Mouse (Mus musculus): Measurements from ENCODE around the gene Slc38a2.

Gene Slc38a2

GRCm38 (mm10) chr15:96660590-96661141, 38.9 kb downstream of the Slc38a2 start:
- no peak for DNase-seq

GRCm38 (mm10) chr15:96658275-96658602, 41.3 kb downstream of the Slc38a2 start:
- DNase-seq, result no peak

DNA sequence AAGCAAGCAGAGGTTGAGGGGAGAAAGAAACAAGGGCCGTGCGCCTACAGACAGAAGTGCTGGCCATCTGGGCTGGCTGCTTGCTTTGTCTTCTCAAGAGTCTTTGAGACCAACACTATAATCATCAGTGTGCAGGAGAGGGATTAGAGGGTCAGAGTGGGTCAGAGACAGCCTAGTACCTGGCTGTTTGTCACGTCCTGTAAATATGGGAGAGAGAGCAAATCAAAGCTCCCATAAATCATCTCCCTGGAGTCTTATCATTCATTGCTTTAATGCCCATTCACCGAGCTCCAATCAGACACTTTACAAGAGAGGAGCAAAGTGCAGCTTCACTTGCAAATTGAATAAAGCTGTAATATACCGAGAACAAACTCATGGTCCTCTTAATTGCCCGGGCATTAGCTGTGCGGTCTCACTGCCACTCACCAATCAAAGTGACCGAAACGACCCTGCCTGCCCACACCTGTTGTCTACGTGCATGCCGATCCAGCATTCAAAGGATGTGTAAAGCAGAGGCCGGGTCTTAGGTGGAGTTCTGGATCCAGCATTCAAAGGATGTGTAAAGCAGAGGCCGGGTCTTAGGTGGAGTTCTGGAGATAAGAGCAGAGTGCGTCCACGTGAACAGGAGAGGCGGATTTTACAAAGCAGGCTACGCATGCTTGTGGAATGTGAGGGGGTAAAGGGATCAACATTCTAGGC, 41.8 kb downstream of the Slc38a2 start:
- DNase-seq, result no peak

GRCm38 (mm10) chr15:96655514-96655913, 44.0 kb downstream of the Slc38a2 start:
- peak; percentile 34 for DNase-seq

DNA sequence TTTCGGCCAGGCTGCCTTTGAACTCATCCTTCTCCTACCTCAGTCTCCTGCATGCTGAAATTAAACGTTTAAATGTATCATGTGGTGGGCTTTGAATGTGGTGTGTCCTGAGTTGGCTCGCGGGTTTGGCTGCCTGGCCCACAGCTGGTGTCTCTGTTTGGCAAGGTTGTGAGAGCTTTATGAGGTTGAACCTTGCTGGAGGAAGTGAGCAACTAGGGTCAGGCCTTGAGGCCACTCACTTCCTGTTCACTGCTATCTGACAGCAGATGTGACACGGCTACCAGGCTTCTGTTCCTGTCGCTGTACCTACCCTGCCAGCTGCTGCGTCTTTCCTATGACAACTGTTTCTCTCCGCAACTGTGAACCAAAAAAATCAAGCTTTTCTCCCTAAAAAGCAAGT, 44.8 kb downstream of the Slc38a2 start:
- DNase-seq, result peak; percentile 65

DNA sequence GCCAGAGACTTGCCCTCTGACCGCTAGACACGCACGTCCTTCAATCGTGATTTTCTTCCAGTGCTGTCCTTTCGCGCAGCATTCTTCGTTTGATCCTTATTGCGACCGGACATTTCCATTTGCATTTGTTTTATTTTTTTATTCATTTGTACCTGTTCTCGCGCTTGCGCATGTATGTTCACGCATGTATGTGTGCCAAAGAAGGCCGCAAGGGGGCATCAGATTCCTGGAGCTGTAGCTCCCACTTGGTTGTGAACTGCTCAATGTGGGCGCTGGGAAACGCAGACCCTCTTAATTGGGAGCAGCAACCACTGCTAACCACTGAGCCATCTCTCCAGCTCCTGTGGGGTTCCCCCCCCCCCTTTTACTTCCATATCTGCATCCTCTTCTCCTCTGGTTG, 46.5 kb downstream of the Slc38a2 start:
- DNase-seq, result no peak

DNA sequence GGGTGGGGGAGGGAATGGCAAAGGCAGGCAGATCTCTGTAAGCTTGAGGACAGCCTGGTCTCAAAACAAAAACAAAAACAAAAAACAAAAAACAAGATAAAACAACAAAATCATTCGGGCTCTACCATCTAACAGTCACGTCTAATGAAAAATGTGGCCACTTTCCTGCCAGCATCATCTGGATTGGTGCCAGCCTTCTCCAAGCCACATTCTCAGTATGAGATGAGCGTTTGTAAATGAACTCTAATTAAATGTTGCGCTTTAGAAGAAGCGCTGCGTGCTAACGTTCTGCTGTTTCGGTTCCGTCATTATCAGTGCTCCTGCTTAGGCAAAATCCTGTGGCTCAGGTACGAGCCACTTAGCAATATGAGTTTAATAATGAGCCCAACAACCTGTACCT, 47.0 kb downstream of the Slc38a2 start:
- no peak for DNase-seq

GRCm38 (mm10) chr15:96647376-96647775, 52.2 kb downstream of the Slc38a2 start:
- DNase-seq, result no peak

DNA sequence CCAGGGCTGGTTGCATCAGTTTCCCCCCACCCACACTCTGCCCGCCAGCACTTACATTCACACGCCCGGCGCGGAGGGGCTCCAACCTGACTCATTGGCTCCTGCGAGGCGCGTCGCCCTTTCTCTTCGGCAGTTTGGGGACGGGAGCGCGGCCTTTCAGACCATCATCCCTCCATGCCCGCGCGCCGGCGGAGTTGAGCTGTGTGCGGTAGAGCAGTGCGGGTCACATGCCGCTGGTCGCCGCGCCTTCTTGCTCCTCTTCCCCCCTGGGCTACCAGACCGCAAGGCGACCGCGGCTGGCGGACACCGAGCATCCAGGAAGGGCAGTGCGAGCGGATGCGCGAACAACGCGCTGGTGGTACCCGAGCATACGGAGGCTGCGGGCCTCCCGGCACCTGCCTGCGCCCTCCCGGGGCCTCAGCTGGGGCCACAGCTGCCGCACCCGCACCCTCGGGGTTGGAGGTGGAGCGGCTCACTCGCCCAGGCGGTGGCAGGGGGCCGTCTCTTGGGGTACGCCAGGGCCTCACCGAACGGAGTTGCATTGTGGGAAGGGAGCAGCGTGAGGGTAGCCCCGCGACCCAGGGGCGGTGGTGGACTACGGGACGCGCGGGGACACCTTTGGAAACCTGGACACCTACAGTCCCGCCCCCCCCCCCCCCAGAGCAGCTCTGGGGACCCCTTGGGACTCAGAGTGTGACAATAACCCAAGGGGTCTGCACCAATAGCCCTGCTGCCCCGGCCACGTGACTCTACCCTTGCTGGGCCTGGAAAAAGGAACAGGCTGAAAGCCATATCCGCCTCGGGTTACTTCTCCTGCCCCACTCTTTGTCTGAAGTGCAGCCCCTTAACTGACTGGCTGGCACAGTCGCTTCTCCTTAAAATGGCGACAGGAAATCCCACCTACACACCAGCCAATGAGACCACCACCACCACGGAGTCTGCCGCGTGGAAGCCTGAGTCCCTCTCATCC, 56.8 kb downstream of the Slc38a2 start, which contains the start of gene Slc38a1:
Gene Slc38a1 (minus strand): TSS at position 478 of the 970 bp plus-strand sequence.
- DNase-seq, result peak; percentile 55

GRCm38 (mm10) chr15:96641821-96642435, 57.6 kb downstream of the Slc38a2 start:
- no peak for DNase-seq

GRCm38 (mm10) chr15:96641111-96641820, 58.3 kb downstream of the Slc38a2 start:
- peak; percentile 56 for DNase-seq

- peak; percentile 37 for DNase-seq
These were observed 59.1 kb downstream of the Slc38a2 start for GRCm38 (mm10) chr15:96640291-96640985.

GRCm38 (mm10) chr15:96639630-96640029, 59.9 kb downstream of the Slc38a2 start:
- no peak for DNase-seq

DNA sequence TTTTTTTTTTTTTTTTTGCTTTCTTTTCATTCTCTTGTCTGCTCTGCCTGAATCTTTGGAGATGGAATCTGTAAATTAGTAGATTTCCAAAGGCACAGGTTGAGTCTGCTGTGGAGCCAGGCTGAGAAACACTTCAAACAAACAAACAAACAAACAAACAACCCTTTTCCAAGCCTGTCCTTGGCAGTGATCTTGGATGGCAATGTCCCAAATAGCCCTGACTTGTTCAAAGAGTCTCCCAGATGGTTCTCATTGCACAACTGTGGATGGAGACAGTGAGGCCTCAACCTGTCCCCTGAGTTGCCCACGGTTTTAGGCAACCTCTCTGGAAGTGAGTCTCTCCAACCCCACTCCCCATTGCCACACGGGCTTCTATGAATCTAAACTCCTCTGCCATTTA, 60.9 kb downstream of the Slc38a2 start:
- no peak for DNase-seq

GRCm38 (mm10) chr15:96638173-96638572, 61.4 kb downstream of the Slc38a2 start:
- peak; percentile 62 for DNase-seq
